Mouse (Mus musculus) MEL-GATA-1-ER (cell line): ENCODE measurements around the gene Prr19.
A peak's percentile ranks its signal among the peaks of the same experiment; 100 is the strongest.
"Not testable (repeated sequence)": the region's sequence is repeated elsewhere in the genome, so short reads cannot be mapped to it uniquely, and the experiment has no call there.

Source experiments
- DNase-seq: peaks from one replicate; pipeline ENCODE4 v3.0.0-alpha.2; 2012; ENCODE audit warnings: low read depth; ENCODE audit errors: extremely low read depth

The Prr19 gene

DNA sequence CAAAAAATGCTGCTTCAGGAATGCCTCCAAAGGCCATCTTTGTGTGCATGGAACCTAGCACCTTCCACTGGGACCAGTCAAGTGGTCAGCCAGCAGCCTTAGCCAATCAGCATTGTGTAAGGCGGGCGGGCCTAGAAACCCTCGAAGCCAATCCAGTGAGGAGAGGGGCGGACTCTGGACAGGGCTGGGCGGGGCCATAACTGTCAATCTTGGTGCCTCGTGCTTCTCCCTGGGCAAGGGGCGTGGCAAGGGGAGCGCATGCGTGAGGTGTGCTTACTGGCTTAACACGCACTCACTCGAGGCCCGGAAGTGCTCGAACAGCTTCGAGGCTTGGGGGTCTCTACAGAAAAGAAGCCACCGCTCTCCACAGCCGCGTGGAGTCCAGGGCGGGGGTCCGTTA lies at the start of gene Prr19:
Prr19 (plus strand) TSS at position 349 of the 400 bp plus-strand sequence.
- no peak for DNase-seq

- no peak for DNase-seq
These were observed 49.4 kb upstream of the Prr19 start for GRCm38 (mm10) chr7:25251822-25252221.

- no peak for DNase-seq
These were observed 39.3 kb upstream of the Prr19 start for GRCm38 (mm10) chr7:25261896-25262295.

- no peak for DNase-seq
These were observed 37.0 kb upstream of the Prr19 start for GRCm38 (mm10) chr7:25263968-25264870.

DNA sequence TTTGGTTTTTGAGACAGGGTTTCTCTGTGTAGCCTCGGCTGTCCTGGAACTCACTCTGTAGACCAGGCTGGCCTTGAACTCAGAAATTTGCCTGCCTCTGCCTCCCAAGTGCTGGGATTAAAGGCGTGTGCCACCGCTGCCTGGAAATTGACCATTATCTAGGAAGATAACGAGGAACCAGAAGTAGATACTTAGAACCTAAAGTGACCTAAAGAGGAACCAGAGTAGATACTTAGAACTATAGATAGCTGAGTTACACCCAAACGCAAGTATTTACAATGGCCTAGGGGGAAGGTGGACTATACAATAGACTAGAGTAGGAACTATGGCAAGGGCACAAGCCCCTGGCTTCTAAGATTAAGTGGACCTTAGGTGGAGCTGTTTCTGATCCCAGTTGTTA lies 35.5 kb upstream of the Prr19 start:
- DNase-seq = not testable (repeated sequence)

DNA sequence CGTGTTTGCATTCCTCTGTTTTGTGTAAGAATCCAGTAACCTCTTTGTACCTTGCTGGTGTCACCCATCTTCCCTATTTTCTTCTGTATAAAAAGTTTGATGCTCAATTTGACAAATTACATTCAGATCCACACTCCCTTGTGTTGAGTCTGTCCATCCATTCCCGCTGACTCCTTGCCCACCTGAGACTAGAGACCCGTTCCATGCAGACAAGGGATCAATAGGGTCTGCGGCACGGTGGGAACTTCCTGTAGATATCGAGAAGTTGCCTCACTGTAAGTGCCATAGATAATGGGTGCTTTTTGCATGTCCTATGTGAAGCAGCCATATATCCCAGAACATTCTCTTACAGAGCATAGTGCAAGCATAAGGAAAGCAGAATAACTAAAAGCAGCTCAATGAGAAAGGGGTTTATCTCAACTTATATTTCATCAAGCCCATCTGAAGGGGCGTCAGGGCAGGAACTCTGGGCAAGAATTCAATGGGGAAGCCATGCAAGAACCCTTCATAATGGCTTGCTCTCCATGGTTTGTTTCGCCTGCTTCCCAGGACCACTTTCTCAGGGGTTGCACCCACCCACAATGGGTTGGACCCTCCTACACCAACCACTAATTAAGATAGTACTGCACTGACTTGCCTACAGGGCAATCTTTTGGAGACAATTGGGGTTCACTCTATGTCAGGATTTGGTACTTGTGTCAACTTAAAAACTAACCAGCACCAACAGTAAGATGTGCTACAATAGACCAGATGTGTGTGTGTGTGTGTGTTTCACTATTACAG lies 34.8 kb upstream of the Prr19 start:
- no peak for DNase-seq

DNA sequence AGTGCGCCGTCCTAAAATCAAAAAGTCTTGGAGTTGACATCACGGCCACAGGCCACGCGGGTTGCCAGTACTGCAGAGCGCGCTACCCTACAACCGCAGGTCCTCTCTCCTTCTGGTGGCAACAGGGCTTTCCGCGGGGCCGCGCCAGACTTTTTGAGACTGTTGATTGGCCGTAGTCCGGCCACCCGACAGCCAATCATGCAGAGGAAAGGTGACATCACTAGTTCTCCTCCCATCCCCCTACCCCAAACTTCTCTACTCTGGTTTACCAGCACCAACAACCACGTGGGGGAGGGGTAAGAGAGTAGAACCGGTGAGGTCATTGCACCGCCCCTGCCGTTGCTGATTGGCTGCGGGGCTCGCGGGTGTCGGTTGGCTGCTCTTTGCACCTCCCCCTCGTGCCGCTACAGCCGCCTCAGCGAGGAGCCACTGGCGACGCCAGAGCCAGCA lies 33.9 kb upstream of the Prr19 start, which contains the start of gene Cic:
Cic (plus strand) TSS at position 404 of the 450 bp plus-strand sequence.
- DNase-seq = peak; percentile 99

- peak; percentile 100 for DNase-seq
These were observed 33.3 kb upstream of the Prr19 start for GRCm38 (mm10) chr7:25267751-25268463.

GRCm38 (mm10) chr7:25268588-25268987 lies 32.6 kb upstream of the Prr19 start:
- DNase-seq = no peak

- no peak for DNase-seq
These were observed 32.2 kb upstream of the Prr19 start for GRCm38 (mm10) chr7:25269029-25269428.

DNA sequence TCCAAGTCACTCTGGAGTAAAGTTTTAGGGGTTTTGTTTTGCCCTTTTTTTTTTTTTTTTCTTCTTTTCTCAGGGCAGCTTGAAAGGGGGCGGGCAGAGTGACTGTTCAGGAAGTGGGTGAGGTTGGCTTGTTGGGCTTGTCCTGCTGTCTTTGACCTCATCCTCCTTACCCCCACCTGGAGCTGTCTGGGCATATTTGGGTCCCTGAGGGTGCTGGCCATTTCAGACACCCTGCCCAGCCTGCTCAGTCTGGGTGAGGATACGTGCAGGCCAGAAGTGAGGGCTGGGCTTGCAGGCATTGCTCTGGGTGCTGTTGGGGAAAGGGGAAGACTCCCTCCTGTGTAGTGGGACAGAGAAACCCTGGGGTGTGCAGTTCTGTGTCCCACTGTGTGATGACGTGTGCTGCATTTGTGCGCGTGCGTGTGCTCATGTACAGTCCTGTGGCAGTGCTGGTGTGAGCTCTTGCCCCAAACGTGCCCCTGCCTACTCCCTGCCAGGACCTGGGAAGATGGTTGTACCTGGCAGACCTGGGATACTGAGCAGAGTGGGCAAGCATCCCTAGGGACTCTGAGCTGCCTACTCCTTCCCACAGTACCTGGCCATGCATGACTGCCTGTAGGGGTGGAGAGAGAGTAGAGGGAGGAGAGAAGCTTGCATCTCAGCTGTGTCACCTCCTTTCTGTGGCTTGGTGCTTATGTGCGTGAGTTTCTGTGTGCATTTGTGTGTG lies 31.5 kb upstream of the Prr19 start:
- no peak for DNase-seq

- no peak for DNase-seq
These were observed 30.3 kb upstream of the Prr19 start for GRCm38 (mm10) chr7:25270652-25271633.

- DNase-seq = no peak
These were observed 29.4 kb upstream of the Prr19 start for GRCm38 (mm10) chr7:25271651-25272444.

DNA sequence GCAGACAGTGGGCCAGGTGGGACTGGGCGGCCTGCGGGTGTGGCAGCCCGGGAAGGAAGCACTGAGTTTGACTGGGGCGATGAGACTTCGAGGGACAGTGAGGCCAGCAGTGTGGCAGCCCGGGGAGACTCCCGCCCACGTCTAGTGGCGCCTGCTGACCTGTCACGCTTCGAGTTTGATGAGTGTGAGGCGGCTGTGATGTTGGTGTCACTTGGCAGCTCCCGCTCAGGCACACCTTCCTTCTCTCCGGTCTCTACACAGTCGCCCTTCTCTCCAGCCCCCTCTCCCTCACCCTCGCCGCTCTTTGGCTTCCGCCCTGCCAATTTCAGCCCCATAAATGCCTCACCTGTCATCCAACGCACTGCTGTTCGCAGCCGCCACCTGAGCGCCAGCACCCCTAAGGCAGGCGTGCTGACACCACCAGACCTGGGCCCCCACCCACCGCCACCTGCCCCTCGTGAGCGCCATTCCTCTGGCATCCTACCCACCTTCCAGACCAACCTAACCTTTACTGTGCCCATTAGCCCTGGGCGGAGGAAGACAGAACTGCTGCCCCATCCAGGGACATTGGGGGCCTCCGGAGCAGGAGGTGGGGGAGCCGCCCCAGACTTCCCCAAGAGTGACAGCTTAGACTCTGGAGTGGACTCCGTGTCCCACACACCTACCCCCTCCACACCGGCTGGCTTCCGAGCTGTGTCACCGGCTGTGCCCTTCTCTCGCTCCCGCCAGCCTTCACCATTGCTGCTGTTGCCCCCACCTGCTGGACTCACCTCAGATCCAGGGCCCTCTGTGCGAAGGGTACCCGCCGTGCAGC lies 28.6 kb upstream of the Prr19 start:
- no peak for DNase-seq

GRCm38 (mm10) chr7:25273259-25274241 lies 27.7 kb upstream of the Prr19 start:
- no peak for DNase-seq

DNA sequence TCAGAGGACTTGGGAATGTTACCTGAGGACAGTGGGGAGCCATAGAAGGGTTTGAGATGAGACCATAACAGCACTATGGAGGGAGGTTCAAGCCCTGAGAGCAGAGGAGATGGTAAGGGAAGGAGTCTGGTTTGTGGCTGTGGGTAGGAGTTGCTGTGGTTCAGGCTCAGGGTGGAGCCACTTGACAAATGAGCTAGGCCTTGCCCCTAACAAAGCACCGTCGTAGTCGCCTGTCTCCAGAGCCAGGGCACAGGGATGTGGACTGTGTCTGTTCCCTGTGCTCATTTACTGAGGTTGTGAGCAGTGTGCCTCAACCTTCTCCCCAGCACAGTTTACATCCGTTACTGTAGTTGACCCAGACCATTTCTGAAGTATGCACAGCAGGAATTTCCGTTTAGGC lies 26.6 kb upstream of the Prr19 start:
- DNase-seq = no peak

GRCm38 (mm10) chr7:25274996-25275395 lies 26.2 kb upstream of the Prr19 start:
- no peak for DNase-seq
